Mouse (Mus musculus) midbrain, embryonic 11.5 days (tissue): Measurements from ENCODE around the gene Cspg4. TPM values are rescaled to one million over a fixed set of nuclear protein-coding genes. Genes with fewer than 3 reads are reported as not detected.

Experiments used
- ATAC-seq: fragments of 200-750 bp; cut with Nextera tagmentation; 2 replicates; pipeline ENCODE4 v1.8.0; 2017; ENCODE audit warnings: moderate TSS enrichment, moderate library complexity; ENCODE audit not compliant: low FRiP score
- DNase-seq: peaks from one replicate; pipeline ENCODE4 v3.0.0; 2015; ENCODE audit warnings: low spot score; ENCODE audit errors: missing footprints
- H3K27ac ChIP-seq: fragments of 300-500 bp; sonication (generic); 2 replicates; pipeline ENCODE4 v1.5.1; 2014; ENCODE audit warnings: low read depth, low read length
- H3K27me3 ChIP-seq: fragments of 300-500 bp; sonication (generic); 2 replicates; pipeline ENCODE4 v1.6.1; 2014; ENCODE audit warnings: mild to moderate bottlenecking, low read length, moderate library complexity, mixed read lengths; ENCODE audit not compliant: control insufficient read depth, insufficient read depth
- H3K36me3 ChIP-seq: fragments of 300-500 bp; sonication (generic); 2 replicates; pipeline ENCODE4 v1.6.1; 2014; ENCODE audit warnings: mild to moderate bottlenecking, low read length, moderate library complexity, mixed read lengths; ENCODE audit not compliant: control insufficient read depth, insufficient read depth
- H3K4me1 ChIP-seq: fragments of 300-500 bp; sonication (generic); 2 replicates; pipeline ENCODE4 v1.6.1; 2014; ENCODE audit warnings: low read length; ENCODE audit not compliant: control insufficient read depth, insufficient read depth
- H3K4me2 ChIP-seq: fragments of 300-500 bp; sonication (generic); 2 replicates; pipeline ENCODE4 v1.6.1; 2014; ENCODE audit warnings: mild to moderate bottlenecking, moderate library complexity
- H3K4me3 ChIP-seq: fragments of 300-500 bp; sonication (generic); 2 replicates; pipeline ENCODE4 v1.5.1; 2014; ENCODE audit warnings: low read depth, low read length
- H3K9ac ChIP-seq: fragments of 300-500 bp; sonication (generic); 2 replicates; pipeline ENCODE4 v1.6.1; 2014; ENCODE audit warnings: low read length
- H3K9me3 ChIP-seq: fragments of 300-500 bp; sonication (generic); 2 replicates; pipeline ENCODE4 v1.6.1; 2016; ENCODE audit warnings: low read length; ENCODE audit not compliant: control insufficient read depth
- WGBS: fragments of 180-500 bp; shearing (Covaris S2); extraction: QIAGEN DNeasy Blood & Tissue Kit; methylation state at CpG from one replicate; pipeline ENCODE4 v1.1.7; 2014; 5-methylcytosine and 5-hydroxymethylcytosine counted together
- polyA plus RNA-seq: library from polyadenylated mRNA; unstranded; fragments of >200 nt; fragmentation: Nextera tagmentation; extraction: Ambion mirVana; gene quantifications from 2 replicates; pipeline ENCODE4 v1.2.1, GENCODE M21; 2014

Cspg4 gene
- polyA plus RNA-seq, result 1.1 and 1.4 TPM in 2 replicates

- Histone ChIP-seq H3K27ac (no peak within 1 kb of the TSS; the same call in 1 of the 2 replicates), H3K4me2 (peak within 1 kb of the TSS; percentile 46), H3K9me3 (no peaks in the 10 kb centered on the region), H3K4me1 (peaks cover 5% of the 10 kb centered on the region; the same call in 1 of the 2 replicates), H3K9ac (peak within 1 kb of the TSS; percentile 39), H3K27me3 (peaks cover 6% of the 10 kb centered on the region; the same call in 1 of the 2 replicates), H3K36me3 (no peaks in the 10 kb centered on the region), H3K4me3 (peak within 1 kb of the TSS; percentile 25)
- WGBS, result 3% methylated on average over 24 of the region's 24 CpGs
- ATAC-seq, result no peak
- peak; percentile 92 for DNase-seq
These were observed at the start of gene Cspg4 for GRCm38 (mm10) chr9:56864832-56865231. TSS of gene Cspg4 (plus strand) at chr9:56865033.

- H3K4me1 ChIP-seq, result peaks cover 10% of the 10 kb centered on the region
- no peaks in the 10 kb centered on the region for H3K36me3 ChIP-seq
- H3K27me3 ChIP-seq, result no peaks in the 10 kb centered on the region
- ATAC-seq (no peak), DNase-seq (peak; percentile 90)
- no peak overlapping the region for H3K4me3 ChIP-seq
- H3K27ac ChIP-seq, result no peak overlapping the region
- no peaks in the 10 kb centered on the region for H3K9me3 ChIP-seq
- 12% methylated on average over 3 of the region's 3 CpGs for WGBS
- H3K4me2 ChIP-seq, result no peak overlapping the region
- no peak overlapping the region for H3K9ac ChIP-seq
These were observed 39.9 kb upstream of the Cspg4 start for GRCm38 (mm10) chr9:56824900-56825299.

- H3K4me3 ChIP-seq, result peak overlapping the region; percentile 10; the same call in 1 of the 2 replicates
- no peaks in the 10 kb centered on the region for H3K36me3 ChIP-seq
- peak overlapping the region; percentile 48 for H3K4me2 ChIP-seq
- peak; percentile 89 for DNase-seq
- H3K4me1 ChIP-seq, result peaks cover 16% of the 10 kb centered on the region
- 8% methylated on average over 21 of the region's 21 CpGs for WGBS
- no peak overlapping the region for H3K27ac ChIP-seq
- H3K27me3 ChIP-seq, result no peaks in the 10 kb centered on the region
- H3K9ac ChIP-seq, result peak overlapping the region; percentile 51
- no peaks in the 10 kb centered on the region for H3K9me3 ChIP-seq
- 0 out of 2 replicates have a peak, but pooled peaks have one; percentile 30 for ATAC-seq
These were observed 39.2 kb upstream of the Cspg4 start for GRCm38 (mm10) chr9:56825476-56826213.

GRCm38 (mm10) chr9:56828146-56828545 lies 36.7 kb upstream of the Cspg4 start:
- Histone ChIP-seq H3K4me1 (peaks cover 19% of the 10 kb centered on the region), H3K9me3 (no peaks in the 10 kb centered on the region), H3K27me3 (no peaks in the 10 kb centered on the region; the same call in 1 of the 2 replicates), H3K4me3 (no peak overlapping the region), H3K9ac (no peak overlapping the region), H3K27ac (no peak overlapping the region), H3K4me2 (no peak overlapping the region), H3K36me3 (no peaks in the 10 kb centered on the region)
- WGBS, result 42% methylated on average over 9 of the region's 9 CpGs
- ATAC-seq, result no peak
- no peak for DNase-seq

- Histone ChIP-seq H3K4me3 (no peak overlapping the region), H3K9me3 (no peaks in the 10 kb centered on the region), H3K27me3 (no peaks in the 10 kb centered on the region; the same call in 1 of the 2 replicates), H3K9ac (no peak overlapping the region), H3K27ac (no peak overlapping the region), H3K4me2 (no peak overlapping the region), H3K4me1 (peaks cover 19% of the 10 kb centered on the region), H3K36me3 (no peaks in the 10 kb centered on the region)
- WGBS, result 85% methylated on average over 6 of the region's 6 CpGs
- DNase-seq, result no peak
- no peak for ATAC-seq
These were observed 36.0 kb upstream of the Cspg4 start for GRCm38 (mm10) chr9:56828841-56829240.

GRCm38 (mm10) chr9:56830162-56830561 lies 34.7 kb upstream of the Cspg4 start:
- ATAC-seq, result peak; percentile 77; the same call in 1 of the 2 replicates
- Histone ChIP-seq H3K27me3 (no peaks in the 10 kb centered on the region; the same call in 1 of the 2 replicates), H3K27ac (peak overlapping the region; percentile 41; the same call in 1 of the 2 replicates)

GRCm38 (mm10) chr9:56831904-56832303 lies 32.9 kb upstream of the Cspg4 start:
- no peaks in the 10 kb centered on the region for H3K36me3 ChIP-seq
- no peak overlapping the region for H3K4me2 ChIP-seq
- no peak overlapping the region for H3K9ac ChIP-seq
- ATAC-seq (no peak), DNase-seq (no peak)
- H3K4me3 ChIP-seq, result no peak overlapping the region
- H3K27ac ChIP-seq, result no peak overlapping the region
- H3K27me3 ChIP-seq, result no peaks in the 10 kb centered on the region; the same call in 1 of the 2 replicates
- 85% methylated on average over 3 of the region's 3 CpGs for WGBS
- no peaks in the 10 kb centered on the region for H3K9me3 ChIP-seq
- peaks cover 10% of the 10 kb centered on the region for H3K4me1 ChIP-seq

More at GRCm38 (mm10) chr9:56830162-56830561, 34.7 kb upstream of the Cspg4 start:
- Histone ChIP-seq H3K9me3 (no peaks in the 10 kb centered on the region), H3K4me3 (no peak overlapping the region), H3K4me1 (peaks cover 16% of the 10 kb centered on the region), H3K9ac (no peak overlapping the region), H3K4me2 (no peak overlapping the region), H3K36me3 (no peaks in the 10 kb centered on the region)
- peak; percentile 89 for DNase-seq
- 19% methylated on average over 4 of the region's 4 CpGs for WGBS

GRCm38 (mm10) chr9:56832900-56833299 lies 31.9 kb upstream of the Cspg4 start:
- H3K9ac ChIP-seq, result no peak overlapping the region
- ATAC-seq, result no peak

GRCm38 (mm10) chr9:56835152-56835551 lies 29.7 kb upstream of the Cspg4 start:
- ATAC-seq (no peak), DNase-seq (no peak)
- no peak overlapping the region for H3K4me3 ChIP-seq
- H3K27ac ChIP-seq, result no peak overlapping the region
- H3K9ac ChIP-seq, result no peak overlapping the region
- 93% methylated on average over 5 of the region's 5 CpGs for WGBS
- no peak overlapping the region for H3K4me2 ChIP-seq
- peaks cover 7% of the 10 kb centered on the region for H3K4me1 ChIP-seq
- H3K27me3 ChIP-seq, result no peaks in the 10 kb centered on the region; the same call in 1 of the 2 replicates
- H3K9me3 ChIP-seq, result no peaks in the 10 kb centered on the region
- H3K36me3 ChIP-seq, result no peaks in the 10 kb centered on the region

More at GRCm38 (mm10) chr9:56832900-56833299, 31.9 kb upstream of the Cspg4 start:
- Histone ChIP-seq H3K27me3 (no peaks in the 10 kb centered on the region; the same call in 1 of the 2 replicates), H3K4me3 (no peak overlapping the region), H3K4me1 (peaks cover 10% of the 10 kb centered on the region), H3K9me3 (no peaks in the 10 kb centered on the region), H3K4me2 (no peak overlapping the region), H3K36me3 (no peaks in the 10 kb centered on the region), H3K27ac (no peak overlapping the region)
- no peak for DNase-seq
- WGBS, result 44% methylated on average over 6 of the region's 6 CpGs
